In the genomic region with DNA sequence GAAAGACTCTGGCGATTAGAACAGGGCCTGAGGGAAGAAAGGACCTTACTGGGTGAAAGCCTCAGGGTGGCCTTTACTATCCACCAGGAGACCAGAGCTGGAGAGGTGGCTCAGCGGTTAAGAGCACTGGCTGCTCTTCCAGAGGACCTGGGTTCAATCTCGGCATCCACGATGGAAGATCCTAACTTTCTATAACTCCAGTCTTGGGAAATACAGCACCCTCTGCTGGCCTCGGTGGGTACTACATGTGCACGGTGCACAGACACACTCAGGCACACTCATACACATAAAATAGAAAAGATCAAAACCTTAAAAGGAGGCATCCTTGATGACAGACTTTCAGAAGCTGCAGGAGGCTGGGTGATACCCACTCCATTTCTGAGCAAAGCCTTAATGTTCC, we compare ENCODE assay signal across 9 mouse cellular contexts. TPM values are rescaled to one million over a fixed set of nuclear protein-coding genes. Genes with fewer than 3 reads are reported as not detected.
DNase-seq lines count a peak whose midpoint lies in the region; ATAC-seq and TF ChIP-seq lines count a peak whose summit lies in the region.
"Had no signal": no experiment of that assay in that cellular context is flagged by ENCODE, and none has a peak within 500 bp of the region (broad histone marks: within the 10 kb centered on the region; RNA-seq: fewer than 3 reads in every experiment).

No protein-coding gene starts in this region.

- peaks cover 37% of the 10 kb centered on the region for H3K27me3 ChIP-seq in Patski
- peaks cover 20% of the 10 kb centered on the region for H3K27me3 ChIP-seq in liver, postnatal 0 days (ENCODE audit: insufficient read depth, low read length)

- CTCF ChIA-PET in Patski (lab: Charles Lee): interaction anchor here (1.4 kb wide), 1 partner anchor 13 kb away, joined by 7 read pairs; no protein-coding TSS in a partner anchor

- TF ChIP-seq EP300 in liver, postnatal 0 days (IDR thresholded peaks at IDR 0.05; ENCODE audit: low read depth): no peak

- no peak overlapping the region for H3K4me3 ChIP-seq in liver, postnatal 0 days (ENCODE audit: low read depth, low read length)

- H3K9me3 ChIP-seq in liver, postnatal 0 days (ENCODE audit: low read length): no peaks in the 10 kb centered on the region

- in situ Hi-C loops in Patski (cut with MboI; ENCODE audit: low pct_unique_long_range_greater_than_20kb): no loop called here

- no peaks in the 10 kb centered on the region for H3K36me3 ChIP-seq in liver, postnatal 0 days (replicated peaks; ENCODE audit: insufficient read depth, low read length)

- intact Hi-C loops in left cerebral cortex, postnatal 4 days (cut with DNase I): no loop called here
- intact Hi-C loops in left cerebral cortex, postnatal 10 days (cut with DNase I): no loop called here

- WGBS in liver, postnatal 0 days (ENCODE audit: insufficient replicate concordance): 19% methylated on average over 6 of the region's 6 CpGs

- POLR2A ChIA-PET in Patski (lab: Charles Lee): no interaction called here

- ATAC-seq in Patski: no peak
- ATAC-seq in liver, postnatal 0 days: no peak

- H3K4me1 ChIP-seq in liver, postnatal 0 days (ENCODE audit: insufficient read depth): no peaks in the 10 kb centered on the region

- peak; percentile 72 to 82 for DNase-seq in cerebellum, postnatal 10 days
- no peak for DNase-seq in cerebellum, adult 11 months
- DNase-seq in left cerebral cortex, postnatal 4 days: peak; percentile 60
- no peak for DNase-seq in left cerebral cortex, postnatal 10 days (ENCODE audit: extremely low spot score in 1 of 2, low spot score in 2 of 2)
- DNase-seq in Patski (ENCODE audit: low read depth, low spot score): no peak
- DNase-seq in liver, postnatal 0 days: peak; percentile 76
- no peak for DNase-seq in frontal cortex, postnatal 10 days (ENCODE audit: low spot score in 2 of 2)
- no peak for DNase-seq in urinary bladder, postnatal 10 days (ENCODE audit: low spot score)

- peak; percentile 85 for TF ChIP-seq CTCF in Patski (IDR thresholded peaks at IDR 0.05)
- peak; percentile 86 for TF ChIP-seq CTCF in liver, postnatal 0 days (IDR thresholded peaks at IDR 0.05; ENCODE audit: low read depth)

- H3K27ac ChIP-seq in liver, postnatal 0 days (ENCODE audit: low read depth): no peak overlapping the region

- no peak overlapping the region for H3K9ac ChIP-seq in liver, postnatal 0 days (replicated peaks)

- no peak overlapping the region for H3K4me2 ChIP-seq in liver, postnatal 0 days (ENCODE audit: low read depth, low read length)

RNA-seq across cellular contexts. Expression of gene Cacna1i, which starts 6.4 kb away (rescaled TPM):
- total RNA-seq in left cerebral cortex, postnatal 4 days (2021): 10 to 100 TPM; 43.3 to 44.4 TPM
- 10 to 100 TPM; 82.6 to 84.8 TPM for total RNA-seq in left cerebral cortex, postnatal 10 days (2021)
- 0.03 TPM for polyA plus RNA-seq in Patski (2021)
- polyA plus RNA-seq in liver, postnatal 0 days (2015; fragmentation: Nextera tagmentation; extraction: Ambion mirVana): not detected in 2 replicates
- polyA plus RNA-seq: heart, embryonic 14.5 days had no signal

RNA-seq across cellular contexts. Expression of gene Rps19bp1, which starts 16.5 kb away (rescaled TPM):
- total RNA-seq in left cerebral cortex, postnatal 4 days (2021): 10 to 100 TPM; 45.1 to 50.3 TPM
- total RNA-seq in left cerebral cortex, postnatal 10 days (2021): 10 to 100 TPM; 41.5 to 47.5 TPM
- polyA plus RNA-seq in Patski (2021): 51.7 TPM
- 27.0 and 27.5 TPM in 2 replicates for polyA plus RNA-seq in liver, postnatal 0 days (2015; fragmentation: Nextera tagmentation; extraction: Ambion mirVana)

RNA-seq across cellular contexts. Expression of gene Atf4, which starts 25.7 kb away (rescaled TPM):
- 100 to 1,000 TPM; 116 to 119 TPM for total RNA-seq in left cerebral cortex, postnatal 4 days (2021)
- 100 to 1,000 TPM; 100 to 110 TPM for total RNA-seq in left cerebral cortex, postnatal 10 days (2021)
- polyA plus RNA-seq in Patski (2021): 403 TPM
- polyA plus RNA-seq in liver, postnatal 0 days (2015; fragmentation: Nextera tagmentation; extraction: Ambion mirVana): 64.3 and 65.7 TPM in 2 replicates

RNA-seq across cellular contexts. Expression of gene AC140267.1, which starts 45.0 kb away (rescaled TPM):
- total RNA-seq in left cerebral cortex, postnatal 4 days (2021): 10 to 100 TPM; 21.1 to 22.2 TPM
- 10 to 100 TPM; 13.6 to 21.0 TPM for total RNA-seq in left cerebral cortex, postnatal 10 days (2021)
- not detected for polyA plus RNA-seq in Patski (2021)
- not detected in 2 replicates for polyA plus RNA-seq in liver, postnatal 0 days (2015; fragmentation: Nextera tagmentation; extraction: Ambion mirVana)
- polyA plus RNA-seq: heart, embryonic 14.5 days had no signal

RNA-seq across cellular contexts. Expression of gene Mief1, which starts 46.8 kb away (rescaled TPM):
- 10 to 100 TPM; 29.3 to 30.6 TPM for total RNA-seq in left cerebral cortex, postnatal 4 days (2021)
- total RNA-seq in left cerebral cortex, postnatal 10 days (2021): 10 to 100 TPM; 30.7 to 31.1 TPM
- 18.4 TPM for polyA plus RNA-seq in Patski (2021)
- 8.5 and 8.6 TPM in 2 replicates for polyA plus RNA-seq in liver, postnatal 0 days (2015; fragmentation: Nextera tagmentation; extraction: Ambion mirVana)

Comparison
In these comparisons a context has a peak if more than half of its experiments do, and no peak if none do; other contexts are left out.
1. DNase-seq: peak in cerebellum, postnatal 10 days (2 of 2), left cerebral cortex, postnatal 4 days (single experiment) and liver, postnatal 0 days (single experiment); none in cerebellum, adult 11 months (single experiment), left cerebral cortex, postnatal 10 days (0 of 2), Patski (single experiment), frontal cortex, postnatal 10 days (0 of 2) and urinary bladder, postnatal 10 days (single experiment).